Mouse (Mus musculus) myocyte (in vitro differentiated cells): ENCODE results near the gene Agbl3.

Experiments
- E2F4 ChIP-seq: IDR thresholded peaks from one replicate; pipeline ENCODE4 v1.6.1; 2011; ENCODE audit warnings: mild to moderate bottlenecking, control low read depth, moderate library complexity; ENCODE audit not compliant: insufficient read depth
- MAX ChIP-seq: IDR thresholded peaks from one replicate; pipeline ENCODE4 v1.6.1; 2011; ENCODE audit warnings: low read depth, mild to moderate bottlenecking, control low read depth
- MYOD1 ChIP-seq, 3 experiments: IDR thresholded peaks; one replicate each; pipeline ENCODE4 v1.6.1; 2011; ENCODE audit warnings: control low read depth in 2 of 3, low read depth in 2 of 3, mild to moderate bottlenecking in 2 of 3, moderate library complexity in 1 of 3; ENCODE audit not compliant: insufficient read length in 2 of 3, control insufficient read depth in 1 of 3
- MYOG ChIP-seq, 3 experiments: IDR thresholded peaks; one replicate each; pipeline ENCODE4 v1.6.1; 2011; ENCODE audit warnings: control low read depth in 2 of 3, low read depth in 2 of 3, mild to moderate bottlenecking in 2 of 3; ENCODE audit not compliant: insufficient read length in 2 of 3, control insufficient read depth in 1 of 3, insufficient read depth in 1 of 3
- POLR2A ChIP-seq: IDR thresholded peaks from one replicate; pipeline ENCODE4 v1.6.1; 2011; ENCODE audit warnings: low read depth, mild to moderate bottlenecking, control low read depth, moderate library complexity; ENCODE audit not compliant: insufficient read length
- POLR2AphosphoS2 ChIP-seq: IDR thresholded peaks from one replicate; pipeline ENCODE4 v1.6.1; 2011; ENCODE audit warnings: low read depth, control low read depth; ENCODE audit not compliant: insufficient read length
- REST ChIP-seq: IDR thresholded peaks from one replicate; pipeline ENCODE4 v1.6.1; 2011; ENCODE audit warnings: mild to moderate bottlenecking, control low read depth, moderate library complexity; ENCODE audit not compliant: insufficient read depth, insufficient read length
- SRF ChIP-seq: IDR thresholded peaks from one replicate; pipeline ENCODE4 v1.6.1; 2011; ENCODE audit warnings: low read depth; ENCODE audit not compliant: control insufficient read depth, insufficient read length
- TCF12 ChIP-seq: IDR thresholded peaks from one replicate; pipeline ENCODE4 v1.6.1; 2011; ENCODE audit warnings: mild to moderate bottlenecking, control low read depth; ENCODE audit not compliant: poor library complexity, insufficient read depth, severe bottlenecking
- TCF3 ChIP-seq: IDR thresholded peaks from one replicate; pipeline ENCODE4 v1.6.1; 2011; ENCODE audit warnings: low read depth, control low read depth; ENCODE audit not compliant: insufficient read length
- USF1 ChIP-seq: IDR thresholded peaks from one replicate; pipeline ENCODE4 v1.6.1; 2011; ENCODE audit warnings: low read depth, mild to moderate bottlenecking, control low read depth, moderate library complexity

DNA sequence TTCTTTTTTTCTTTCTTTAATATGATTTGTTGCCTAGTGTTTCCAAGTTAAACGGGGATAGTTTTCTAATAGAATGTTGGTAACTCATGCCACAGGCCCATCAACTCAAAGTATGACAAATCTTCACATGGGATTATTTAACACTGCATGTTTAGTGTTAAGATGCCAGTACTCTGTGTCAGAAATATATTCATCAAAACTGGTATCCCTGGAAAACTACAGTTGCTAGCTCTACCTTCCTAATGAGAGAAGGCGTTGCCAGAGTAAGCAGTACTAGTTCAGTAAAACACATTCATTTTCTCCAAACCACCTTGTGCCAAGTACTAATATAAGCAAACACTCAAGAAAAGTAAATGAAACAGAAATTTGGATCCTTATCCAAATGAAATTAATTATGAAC, 10.2 kb upstream of the Agbl3 start:
- no peak for TF ChIP-seq POLR2A
- no peak for TF ChIP-seq TCF12
- no peak for TF ChIP-seq TCF3
- no peak for TF ChIP-seq MYOD1 (IDR thresholded peaks at IDR 0.05; ENCODE audit: control insufficient read depth in 1 of 3, insufficient read length in 2 of 3, low read depth in 2 of 3)
- TF ChIP-seq SRF, result no peak
- no peak for TF ChIP-seq E2F4
- no peak for TF ChIP-seq POLR2AphosphoS2
- TF ChIP-seq MAX, result no peak
- TF ChIP-seq USF1, result no peak
- no peak for TF ChIP-seq MYOG (IDR thresholded peaks at IDR 0.05; ENCODE audit: control insufficient read depth in 1 of 3, insufficient read depth in 1 of 3, insufficient read length in 2 of 3, low read depth in 2 of 3)
- no peak for TF ChIP-seq REST
